Mouse (Mus musculus): ENCODE measurements at regions not wholly inside any gene's neighbourhood (a gene's known extent, or its start where the extent isn't known, plus 50 kb on each side); places are given as distances from the start of the nearest gene placed in this dataset.

GRCm38 (mm10) chr9:111897626-111898025 lies 207.5 kb upstream of the Stac start:
- Histone ChIP-seq H3K9me3 (no peaks in the 10 kb centered on the region), H3K27me3 (ENCODE audit: insufficient read depth, poor library complexity, severe bottlenecking) (no peaks in the 10 kb centered on the region), H3K36me3 (no peaks in the 10 kb centered on the region), H3K4me1 (no peaks in the 10 kb centered on the region; the same call in 1 of the 2 replicates), H3K27ac (no peak overlapping the region), H3K4me3 (no peak overlapping the region)
- DNase-seq (ENCODE audit: low spot score), result no peak
- WGBS, result 75% methylated on average over 5 of the region's 5 CpGs

GRCm38 (mm10) chr9:111879710-111880109 lies 189.6 kb upstream of the Stac start:
- Histone ChIP-seq H3K27me3 (ENCODE audit: insufficient read depth, poor library complexity, severe bottlenecking) (no peaks in the 10 kb centered on the region), H3K27ac (no peak overlapping the region), H3K36me3 (no peaks in the 10 kb centered on the region), H3K9me3 (no peaks in the 10 kb centered on the region), H3K4me1 (no peaks in the 10 kb centered on the region), H3K4me3 (no peak overlapping the region)
- 50% methylated on average over 2 of the region's 2 CpGs for WGBS
- no peak for DNase-seq (ENCODE audit: low spot score)

- Histone ChIP-seq H3K36me3 (no peaks in the 10 kb centered on the region), H3K9me3 (no peaks in the 10 kb centered on the region), H3K27ac (no peak overlapping the region), H3K27me3 (ENCODE audit: insufficient read depth, poor library complexity, severe bottlenecking) (no peaks in the 10 kb centered on the region), H3K4me3 (no peak overlapping the region), H3K4me1 (no peaks in the 10 kb centered on the region)
- DNase-seq (ENCODE audit: low spot score), result no peak
- 87% methylated on average over 5 of the region's 5 CpGs for WGBS
Measured at GRCm38 (mm10) chr9:111876846-111877245, 186.7 kb upstream of the Stac start.

- no peaks in the 10 kb centered on the region for H3K9me3 ChIP-seq
- H3K27ac ChIP-seq, result no peak overlapping the region
- H3K4me1 ChIP-seq, result no peaks in the 10 kb centered on the region
- DNase-seq (ENCODE audit: low spot score), result no peak
- H3K4me3 ChIP-seq, result no peak overlapping the region
- 87% methylated on average over 7 of the region's 7 CpGs for WGBS
- no peaks in the 10 kb centered on the region for H3K36me3 ChIP-seq
- no peaks in the 10 kb centered on the region for H3K27me3 ChIP-seq (ENCODE audit: insufficient read depth, poor library complexity, severe bottlenecking)
Measured at GRCm38 (mm10) chr9:111870466-111870865, 180.3 kb upstream of the Stac start.

GRCm38 (mm10) chr9:111869801-111870382 lies 179.7 kb upstream of the Stac start:
- Histone ChIP-seq H3K36me3 (no peaks in the 10 kb centered on the region), H3K4me1 (no peaks in the 10 kb centered on the region), H3K27me3 (ENCODE audit: insufficient read depth, poor library complexity, severe bottlenecking) (no peaks in the 10 kb centered on the region), H3K4me3 (no peak overlapping the region), H3K27ac (no peak overlapping the region), H3K9me3 (no peaks in the 10 kb centered on the region)
- WGBS, result 76% methylated on average over 4 of the region's 4 CpGs
- no peak for DNase-seq (ENCODE audit: low spot score)

- H3K27me3 ChIP-seq (ENCODE audit: insufficient read depth, poor library complexity, severe bottlenecking), result no peaks in the 10 kb centered on the region
- H3K9me3 ChIP-seq, result no peaks in the 10 kb centered on the region
- 69% methylated on average over 2 of the region's 2 CpGs for WGBS
- DNase-seq (ENCODE audit: low spot score), result no peak
- no peaks in the 10 kb centered on the region for H3K36me3 ChIP-seq
- H3K4me3 ChIP-seq, result no peak overlapping the region
- no peak overlapping the region for H3K27ac ChIP-seq
- H3K4me1 ChIP-seq, result no peaks in the 10 kb centered on the region
Measured at GRCm38 (mm10) chr9:111858051-111858450, 167.9 kb upstream of the Stac start.

- no peaks in the 10 kb centered on the region for H3K27me3 ChIP-seq (ENCODE audit: insufficient read depth, poor library complexity, severe bottlenecking)
- no peak for DNase-seq (ENCODE audit: low spot score)
- H3K27ac ChIP-seq, result no peak overlapping the region
- H3K36me3 ChIP-seq, result no peaks in the 10 kb centered on the region
- no peaks in the 10 kb centered on the region for H3K4me1 ChIP-seq
- 83% methylated on average over 7 of the region's 7 CpGs for WGBS
- H3K4me3 ChIP-seq, result no peak overlapping the region
- H3K9me3 ChIP-seq, result no peaks in the 10 kb centered on the region
Measured at GRCm38 (mm10) chr9:111854976-111855375, 164.8 kb upstream of the Stac start.

GRCm38 (mm10) chr9:111846366-111846765 lies 156.2 kb upstream of the Stac start:
- Histone ChIP-seq H3K36me3 (no peaks in the 10 kb centered on the region), H3K4me3 (no peak overlapping the region), H3K27me3 (ENCODE audit: insufficient read depth, poor library complexity, severe bottlenecking) (no peaks in the 10 kb centered on the region), H3K9me3 (no peaks in the 10 kb centered on the region), H3K4me1 (no peaks in the 10 kb centered on the region), H3K27ac (no peak overlapping the region)
- 91% methylated on average over 10 of the region's 10 CpGs for WGBS
- DNase-seq (ENCODE audit: low spot score), result no peak

GRCm38 (mm10) chr9:111841151-111841550 lies 151.0 kb upstream of the Stac start:
- Histone ChIP-seq H3K4me3 (no peak overlapping the region), H3K36me3 (no peaks in the 10 kb centered on the region), H3K27me3 (ENCODE audit: insufficient read depth, poor library complexity, severe bottlenecking) (no peaks in the 10 kb centered on the region), H3K4me1 (no peaks in the 10 kb centered on the region), H3K9me3 (no peaks in the 10 kb centered on the region), H3K27ac (no peak overlapping the region)
- DNase-seq (ENCODE audit: low spot score), result no peak
- 82% methylated on average over 6 of the region's 6 CpGs for WGBS

GRCm38 (mm10) chr9:111838069-111838820 lies 148.1 kb upstream of the Stac start:
- Histone ChIP-seq H3K27me3 (ENCODE audit: insufficient read depth, poor library complexity, severe bottlenecking) (no peaks in the 10 kb centered on the region), H3K36me3 (no peaks in the 10 kb centered on the region), H3K9me3 (no peaks in the 10 kb centered on the region), H3K27ac (no peak overlapping the region), H3K4me1 (no peaks in the 10 kb centered on the region), H3K4me3 (no peak overlapping the region)
- DNase-seq (ENCODE audit: low spot score), result no peak
- 74% methylated on average over 7 of the region's 7 CpGs for WGBS

- 93% methylated on average over 1 of the region's 1 CpGs for WGBS
Measured at GRCm38 (mm10) chr9:111822094-111822493, 131.9 kb upstream of the Stac start.

GRCm38 (mm10) chr9:111817461-111817860 lies 127.3 kb upstream of the Stac start:
- H3K4me3 ChIP-seq, result no peak overlapping the region
- no peaks in the 10 kb centered on the region for H3K27me3 ChIP-seq (ENCODE audit: insufficient read depth, poor library complexity, severe bottlenecking)
- no peaks in the 10 kb centered on the region for H3K9me3 ChIP-seq
- H3K36me3 ChIP-seq, result no peaks in the 10 kb centered on the region
- H3K27ac ChIP-seq, result no peak overlapping the region
- no peaks in the 10 kb centered on the region for H3K4me1 ChIP-seq
- WGBS, result 56% methylated on average over 4 of the region's 4 CpGs
- no peak for DNase-seq (ENCODE audit: low spot score)

More at GRCm38 (mm10) chr9:111822094-111822493, 131.9 kb upstream of the Stac start:
- no peaks in the 10 kb centered on the region for H3K27me3 ChIP-seq (ENCODE audit: insufficient read depth, poor library complexity, severe bottlenecking)
- H3K4me3 ChIP-seq, result no peak overlapping the region
- no peak overlapping the region for H3K27ac ChIP-seq
- no peaks in the 10 kb centered on the region for H3K4me1 ChIP-seq
- H3K9me3 ChIP-seq, result no peaks in the 10 kb centered on the region
- no peak for DNase-seq (ENCODE audit: low spot score)
- H3K36me3 ChIP-seq, result no peaks in the 10 kb centered on the region

- Histone ChIP-seq H3K27ac (no peak overlapping the region), H3K9me3 (no peaks in the 10 kb centered on the region), H3K4me3 (no peak overlapping the region), H3K27me3 (ENCODE audit: insufficient read depth, poor library complexity, severe bottlenecking) (no peaks in the 10 kb centered on the region), H3K4me1 (no peaks in the 10 kb centered on the region), H3K36me3 (no peaks in the 10 kb centered on the region)
- WGBS, result 75% methylated on average over 6 of the region's 6 CpGs
- DNase-seq (ENCODE audit: low spot score), result no peak
Measured at GRCm38 (mm10) chr9:111804931-111805330, 114.8 kb upstream of the Stac start.

Data from heart, embryonic 10.5 days (tissue).